In genomic region chr1:74808078-74808477, GRCm38 (mm10) we compare ENCODE assay signal across 8 mouse cellular contexts. TPM values are rescaled to one million over a fixed set of nuclear protein-coding genes. Genes with fewer than 3 reads are reported as not detected.
A peak's percentile ranks its signal among the peaks of the same experiment; 100 is the strongest.
DNase-seq lines count a peak whose midpoint lies in the region; ATAC-seq and TF ChIP-seq lines count a peak whose summit lies in the region.

No protein-coding gene starts in this region.

- H3K4me1 ChIP-seq in CH12.LX (ENCODE audit: control insufficient read depth in 1 of 2, insufficient read depth in 2 of 2) = peaks cover 25 to 65% of the 10 kb centered on the region in 2 experiments
- H3K4me1 ChIP-seq in forebrain, embryonic 14.5 days (ENCODE audit: control insufficient read depth, insufficient read depth, low read length) = peaks cover 10% of the 10 kb centered on the region
- H3K4me1 ChIP-seq in lung, adult 2 months (ENCODE audit: control insufficient read depth, insufficient read depth, low read length) = peaks cover 8% of the 10 kb centered on the region

- WGBS in forebrain, embryonic 14.5 days = under 1% methylated on average over 16 of the region's 16 CpGs
- WGBS in lung, adult 2 months = under 1% methylated on average over 16 of the region's 16 CpGs

- peak overlapping the region; percentile 59 for H3K4me2 ChIP-seq in CH12.LX (ENCODE audit: insufficient read depth, low read depth, poor library complexity, severe bottlenecking)
- peak overlapping the region; percentile 58; the same call in 1 of the 2 replicates for H3K4me2 ChIP-seq in forebrain, embryonic 14.5 days (ENCODE audit: low read length)

- TF ChIP-seq EP300 in CH12.LX (IDR thresholded peaks at IDR 0.05; ENCODE audit: low read length) = no peak

- TF ChIP-seq RAD21 in CH12.LX (IDR thresholded peaks at IDR 0.05; ENCODE audit: low read depth, low read length) = peak; percentile 94

- peak overlapping the region in 1 of 3 experiments; percentile 47 for H3K4me3 ChIP-seq in CH12.LX (replicated peaks in 1 of 3; ENCODE audit: low read depth in 2 of 3, low read length in 2 of 3, poor library complexity in 1 of 3)
- H3K4me3 ChIP-seq in forebrain, embryonic 14.5 days (ENCODE audit: low read depth, low read length) = no peak overlapping the region
- no peak overlapping the region for H3K4me3 ChIP-seq in lung, adult 2 months (replicated peaks; ENCODE audit: extremely low read depth, low read depth, low read length)

- intact Hi-C loops in heart, postnatal 14 days (cut with DNase I) = loop anchor here (1.0 to 2.0 kb wide), 3 partner anchors 20 to 45 kb away; no protein-coding TSS in a partner anchor

- peak; percentile 70 to 98 for TF ChIP-seq CTCF in CH12.LX (conservative IDR thresholded peaks at IDR 0.05 in 1 of 2, IDR thresholded peaks at IDR 0.05 in 1 of 2; ENCODE audit: low read depth in 2 of 2, low read length in 2 of 2)
- TF ChIP-seq CTCF in lung, adult 2 months (IDR thresholded peaks at IDR 0.05; ENCODE audit: insufficient read depth, low read length) = peak; percentile 94

- H3K36me3 ChIP-seq in CH12.LX (replicated peaks in 1 of 2; ENCODE audit: control insufficient read depth in 1 of 2, insufficient read depth in 1 of 2, low read length in 1 of 2) = peaks cover 0 to 21% of the 10 kb centered on the region in 2 experiments
- no peaks in the 10 kb centered on the region for H3K36me3 ChIP-seq in forebrain, embryonic 14.5 days (ENCODE audit: control insufficient read depth, insufficient read depth, low read length)

- no peaks in the 10 kb centered on the region for H3K9me3 ChIP-seq in CH12.LX (replicated peaks; ENCODE audit: low read length)
- H3K9me3 ChIP-seq in forebrain, embryonic 14.5 days (replicated peaks; ENCODE audit: control insufficient read depth, low read length) = no peaks in the 10 kb centered on the region

- H3K27me3 ChIP-seq in CH12.LX (replicated peaks) = no peaks in the 10 kb centered on the region
- peaks cover 59% of the 10 kb centered on the region for H3K27me3 ChIP-seq in forebrain, embryonic 14.5 days (replicated peaks; ENCODE audit: control insufficient read depth, insufficient read depth, low read length)

- ATAC-seq in forebrain, embryonic 14.5 days = peak; percentile 64
- peak; percentile 72; the same call in 1 of the 2 replicates for ATAC-seq in neutrophil, adult 5-6 weeks (ENCODE audit: extremely low read depth, insufficient number of reproducible peaks, low FRiP score, poor library complexity, severe bottlenecking)

- in situ Hi-C loops in CH12.LX (cut with MboI; ENCODE audit: low pct_ligation_motif_present, low pct_unique_long_range_greater_than_20kb, low sequenced_read_pairs) = loop anchor here (5.0 kb wide), 1 partner anchor 36 kb away; the partner anchor contains the start of gene Wnt6

- dilution Hi-C loops in CH12.LX (cut with MboI; ENCODE audit: extremely low pct_ligation_motif_present, extremely low pct_unique_long_range_greater_than_20kb, low sequenced_read_pairs) = no loop called here

- peak; percentile 56; the same call in 1 of the 2 replicates for TF ChIP-seq POLR2A in CH12.LX (IDR thresholded peaks at IDR 0.05; ENCODE audit: low read depth, low read length)
- no peak for TF ChIP-seq POLR2A in lung, adult 2 months (IDR thresholded peaks at IDR 0.05; ENCODE audit: borderline replicate concordance, extremely low read depth, low read depth, low read length)

- no peak overlapping the region for H3K9ac ChIP-seq in CH12.LX (ENCODE audit: insufficient read depth, low read depth)
- no peak overlapping the region for H3K9ac ChIP-seq in forebrain, embryonic 14.5 days (ENCODE audit: low read length)

- 0 out of 2 replicates have a peak, but pooled peaks cover 2% of the 10 kb centered on the region for H3K79me2 ChIP-seq in CH12.LX (replicated peaks; ENCODE audit: control insufficient read depth, extremely low read depth, insufficient read depth, poor library complexity, severe bottlenecking)

- DNase-seq in CH12.LX (ENCODE audit: extremely low read depth) = peak; percentile 94
- DNase-seq in c-Kit-positive CD71-positive TER-119-positive erythroid progenitor cells, embryonic 14.5 days (ENCODE audit: low spot score) = peak; percentile 64
- DNase-seq in forebrain, embryonic 14.5 days (ENCODE audit: low spot score) = peak; percentile 90
- DNase-seq in heart, postnatal 14 days = peak; percentile 90 to 96
- peak; percentile 92 for DNase-seq in layer of hippocampus, adult 11-12 months (ENCODE audit: low spot score)
- peak; percentile 89 for DNase-seq in lung, adult 2 months
- peak; percentile 86 for DNase-seq in testis, postnatal 14 days (ENCODE audit: low spot score)

- H3K27ac ChIP-seq in CH12.LX (ENCODE audit: insufficient read depth, low read depth) = peak overlapping the region; percentile 79; the same call in 1 of the 2 replicates
- H3K27ac ChIP-seq in forebrain, embryonic 14.5 days (ENCODE audit: low read depth, low read length) = no peak overlapping the region

TF ChIP-seq in CH12.LX, 34 proteins besides CTCF, POLR2A, EP300 and RAD21:
- no peak for TF ChIP-seq ETS1 (conservative IDR thresholded peaks at IDR 0.05; ENCODE audit: low read depth, low read length)
- peak; percentile 60; the same call in 1 of the 2 replicates for TF ChIP-seq ZC3H11A (IDR thresholded peaks at IDR 0.05; ENCODE audit: low read depth, low read length)
- TF ChIP-seq CHD1 (IDR thresholded peaks at IDR 0.05; ENCODE audit: low read depth, low read length) = no peak
- TF ChIP-seq RCOR1 (conservative IDR thresholded peaks at IDR 0.05; ENCODE audit: low read depth, low read length) = no peak
- peak; percentile 57; the same call in 1 of the 2 replicates for TF ChIP-seq SIN3A (IDR thresholded peaks at IDR 0.05; ENCODE audit: low read length)
- TF ChIP-seq SMC3 (IDR thresholded peaks at IDR 0.05; ENCODE audit: low read depth, low read length) = peak; percentile 98
- TF ChIP-seq MAFK (IDR thresholded peaks at IDR 0.05; ENCODE audit: insufficient replicate concordance, low read length) = no peak
- TF ChIP-seq IRF4 (IDR thresholded peaks at IDR 0.05; ENCODE audit: low read depth, low read length) = peak; percentile 29; the same call in 1 of the 2 replicates
- TF ChIP-seq MAX (IDR thresholded peaks at IDR 0.05; ENCODE audit: low read length) = peak; percentile 54
- TF ChIP-seq E2F4 (IDR thresholded peaks at IDR 0.05; ENCODE audit: insufficient replicate concordance, low read depth, low read length) = no peak
- peak; percentile 76 for TF ChIP-seq NRF1 (IDR thresholded peaks at IDR 0.05; ENCODE audit: low read depth, low read length)
- TF ChIP-seq ZNF384 (IDR thresholded peaks at IDR 0.05; ENCODE audit: low read depth, low read length) = peak; percentile 6; the same call in 1 of the 2 replicates
- no peak for TF ChIP-seq MEF2A (IDR thresholded peaks at IDR 0.05; ENCODE audit: borderline replicate concordance, low read depth, low read length)

RNA-seq across cellular contexts. Expression of gene Wnt10a, which starts 16.8 kb away (rescaled TPM):
- total RNA-seq in CH12.LX (2012; rRNA removed) (126 and 184 TPM in 2 replicates), CH12.LX (2014; rRNA removed) (142 and 155 TPM in 2 replicates)
- 170 and 187 TPM in 2 replicates for polyA plus RNA-seq in CH12.LX (2012; ENCODE audit: insufficient read length, low read depth)
- polyA plus RNA-seq in forebrain, embryonic 14.5 days (2014; fragmentation: Nextera tagmentation; extraction: Ambion mirVana) = 0.56 and 0.69 TPM in 2 replicates
- not detected for total RNA-seq in heart, postnatal 14 days (2021)
- 0.08 and 2.6 TPM in 2 replicates for polyA plus RNA-seq in lung, adult 2 months (2012; rRNA removed)
- total RNA-seq in neutrophil, adult 5-6 weeks (2017) = not detected in 2 replicates

RNA-seq across cellular contexts. Expression of gene Wnt6, which starts 36.4 kb away (rescaled TPM):
- 3.4 and 3.5 TPM in 2 replicates for total RNA-seq in CH12.LX (2012; rRNA removed)
- total RNA-seq in CH12.LX (2014; rRNA removed) = 0.67 and 0.89 TPM in 2 replicates
- polyA plus RNA-seq in CH12.LX (2012; ENCODE audit: insufficient read length, low read depth) = 1.6 and 1.7 TPM in 2 replicates
- polyA plus RNA-seq in forebrain, embryonic 14.5 days (2014; fragmentation: Nextera tagmentation; extraction: Ambion mirVana) = 1.3 and 3.6 TPM in 2 replicates
- total RNA-seq in heart, postnatal 14 days (2021) = under 1 TPM; 0.17 to 0.67 TPM
- 0.55 and 0.65 TPM in 2 replicates for polyA plus RNA-seq in lung, adult 2 months (2012; rRNA removed)
- total RNA-seq in neutrophil, adult 5-6 weeks (2017) = not detected in 2 replicates

RNA-seq across cellular contexts. Expression of gene Cdk5r2, which starts 46.7 kb away (rescaled TPM):
- total RNA-seq in CH12.LX (2012; rRNA removed) (0.04 TPM in 1 of 2 replicates, not detected in the other), CH12.LX (2014; rRNA removed) (not detected in 2 replicates)
- polyA plus RNA-seq in CH12.LX (2012; ENCODE audit: insufficient read length, low read depth) = 0.23 and 0.24 TPM in 2 replicates
- 4.5 and 5.3 TPM in 2 replicates for polyA plus RNA-seq in forebrain, embryonic 14.5 days (2014; fragmentation: Nextera tagmentation; extraction: Ambion mirVana)
- not detected for total RNA-seq in heart, postnatal 14 days (2021)
- polyA plus RNA-seq in lung, adult 2 months (2012; rRNA removed) = 0.08 and 0.09 TPM in 2 replicates
- not detected in 2 replicates for total RNA-seq in neutrophil, adult 5-6 weeks (2017)

RNA-seq across cellular contexts. Expression of gene Prkag3, which starts 59.1 kb away (rescaled TPM):
- total RNA-seq in CH12.LX (2012; rRNA removed) = 0.08 and 0.13 TPM in 2 replicates
- 0.09 TPM in 1 of 2 replicates, not detected in the other for total RNA-seq in CH12.LX (2014; rRNA removed)
- 0.12 TPM in 1 of 2 replicates, not detected in the other for polyA plus RNA-seq in CH12.LX (2012; ENCODE audit: insufficient read length, low read depth)
- polyA plus RNA-seq in forebrain, embryonic 14.5 days (2014; fragmentation: Nextera tagmentation; extraction: Ambion mirVana) = not detected in 2 replicates
- total RNA-seq in heart, postnatal 14 days (2021) = 1 to 10 TPM; 1.2 TPM
- 5.9 and 11.4 TPM in 2 replicates for polyA plus RNA-seq in lung, adult 2 months (2012; rRNA removed)
- 0.23 TPM in 1 of 2 replicates, not detected in the other for total RNA-seq in neutrophil, adult 5-6 weeks (2017)

Comparison
In these comparisons a context has a peak if more than half of its experiments do, and no peak if none do; other contexts are left out.
1. RNA of gene Wnt10a, which starts 16.8 kb away (total RNA-seq): 126 to 184 TPM in CH12.LX; not detected in heart, postnatal 14 days and not detected in neutrophil, adult 5-6 weeks; every median in the first group is over 100 times any median in the second.
2. Peak in every context shown above with its lines, with median percentiles within 50 percentile points of each other: DNase-seq.